Mouse (Mus musculus) liver, embryonic 14.5 days (tissue): Measurements from ENCODE around the gene Gm43191.

ENCODE experiments used
- CTCF ChIP-seq: IDR thresholded peaks from 2 replicates; pipeline ENCODE4 v1.5.1; 2016; ENCODE audit warnings: antibody characterized with exemption, low read depth, control low read depth
- EP300 ChIP-seq: IDR thresholded peaks from 2 replicates; pipeline ENCODE4 v1.6.1; 2016; ENCODE audit warnings: antibody characterized with exemption, low read depth

GRCm38 (mm10) chr3:116661288-116661869 is 19.7 kb downstream of the Gm43191 start:
- no peak for TF ChIP-seq CTCF
- TF ChIP-seq EP300 = no peak
